Mouse (Mus musculus): ENCODE measurements around the gene Ddx31. TPM values are rescaled to one million over a fixed set of nuclear protein-coding genes. Genes with fewer than 3 reads are reported as not detected.

The Ddx31 gene
- total RNA-seq, 2 experiments from 2014 or later, result 7.7 to 9.0 TPM

- no peak for DNase-seq
These were observed 72.0 kb downstream of the Ddx31 start for GRCm38 (mm10) chr2:28912039-28912700.

GRCm38 (mm10) chr2:28912961-28913360 is 72.8 kb downstream of the Ddx31 start:
- no peak for DNase-seq

- DNase-seq, result no peak
These were observed 73.9 kb downstream of the Ddx31 start for GRCm38 (mm10) chr2:28914121-28914520.

- no peak for DNase-seq
These were observed 75.0 kb downstream of the Ddx31 start for GRCm38 (mm10) chr2:28915104-28915738.

- DNase-seq, result no peak
These were observed 75.7 kb downstream of the Ddx31 start for GRCm38 (mm10) chr2:28915768-28916512.

- no peak for DNase-seq
These were observed 76.3 kb downstream of the Ddx31 start, which contains the start of gene Barhl1 for GRCm38 (mm10) chr2:28916513-28916865. Gene Barhl1 (minus strand): TSS chr2:28916668.

GRCm38 (mm10) chr2:28917156-28917517 is 76.9 kb downstream of the Ddx31 start:
- DNase-seq, result no peak

- no peak for DNase-seq
These were observed 77.5 kb downstream of the Ddx31 start for GRCm38 (mm10) chr2:28917518-28918361.

GRCm38 (mm10) chr2:28919001-28919400 is 78.8 kb downstream of the Ddx31 start:
- no peak for DNase-seq

- peak; percentile 64 to 66 for DNase-seq
These were observed 83.7 kb downstream of the Ddx31 start for GRCm38 (mm10) chr2:28923912-28924311.

GRCm38 (mm10) chr2:28930571-28930970 is 90.4 kb downstream of the Ddx31 start:
- no peak for DNase-seq

GRCm38 (mm10) chr2:28938997-28939396 is 98.8 kb downstream of the Ddx31 start:
- DNase-seq, result no peak

- no peak for DNase-seq
These were observed 103.7 kb downstream of the Ddx31 start for GRCm38 (mm10) chr2:28943666-28944516.

GRCm38 (mm10) chr2:28945388-28945787 is 105.2 kb downstream of the Ddx31 start:
- DNase-seq, result no peak

- no peak for DNase-seq
These were observed 106.1 kb downstream of the Ddx31 start for GRCm38 (mm10) chr2:28946312-28946711.

GRCm38 (mm10) chr2:28952981-28953380 is 112.8 kb downstream of the Ddx31 start:
- DNase-seq, result no peak

GRCm38 (mm10) chr2:28954595-28954994 is 114.4 kb downstream of the Ddx31 start:
- DNase-seq, result no peak

Data from layer of hippocampus, postnatal 36 days (tissue).